ENCODE assay signal across 21 mouse cellular contexts in genomic region chr6:36782481-36782880, GRCm38 (mm10). TPM values are rescaled to one million over a fixed set of nuclear protein-coding genes. Genes with fewer than 3 reads are reported as not detected.
A peak's percentile ranks its signal among the peaks of the same experiment; 100 is the strongest.
DNase-seq lines count a peak whose midpoint lies in the region; ATAC-seq and TF ChIP-seq lines count a peak whose summit lies in the region.
"Had no signal": no experiment of that assay in that cellular context is flagged by ENCODE, and none has a peak within 500 bp of the region (broad histone marks: within the 10 kb centered on the region; RNA-seq: fewer than 3 reads in every experiment).

No protein-coding gene starts in this region.

- peak overlapping the region; percentile 37; the same call in 1 of the 2 replicates for H3K27ac ChIP-seq in hindbrain, postnatal 0 days
- H3K27ac ChIP-seq in hindbrain, embryonic 11.5 days (ENCODE audit: low read depth, low read length) = no peak overlapping the region
- H3K27ac ChIP-seq in neural tube, embryonic 11.5 days (ENCODE audit: low read depth, low read length) = no peak overlapping the region
- H3K27ac ChIP-seq: embryonic facial prominence, embryonic 13.5 days; midbrain, embryonic 10.5 days had no signal

- intact Hi-C loops in left cerebral cortex, postnatal 36 days (cut with DNase I) = no loop called here

- no peak for ATAC-seq in hindbrain, postnatal 0 days
- ATAC-seq in hindbrain, embryonic 11.5 days (ENCODE audit: low FRiP score) = no peak
- ATAC-seq in neural tube, embryonic 11.5 days (ENCODE audit: insufficient read depth, low FRiP score, low TSS enrichment) = 0 out of 2 replicates have a peak, but pooled peaks have one; percentile 24
- ATAC-seq: CD4-positive, CD25-positive, alpha-beta regulatory T cell, adult 4 months; inflammation-experienced regulatory T-cells, adult 6 months had no signal

- no peak overlapping the region for H3K4me3 ChIP-seq in hindbrain, postnatal 0 days (ENCODE audit: low read length)
- no peak overlapping the region for H3K4me3 ChIP-seq in hindbrain, embryonic 11.5 days (ENCODE audit: low read depth, low read length)
- no peak overlapping the region for H3K4me3 ChIP-seq in neural tube, embryonic 11.5 days (ENCODE audit: low read depth, low read length)
- H3K4me3 ChIP-seq: embryonic facial prominence, embryonic 13.5 days; heart, embryonic 12.5 days; midbrain, embryonic 10.5 days had no signal

- H3K36me3 ChIP-seq in hindbrain, postnatal 0 days (ENCODE audit: insufficient read depth, low read length) = peaks cover 6% of the 10 kb centered on the region; the same call in 1 of the 2 replicates
- no peaks in the 10 kb centered on the region; the same call in 1 of the 2 replicates for H3K36me3 ChIP-seq in hindbrain, embryonic 11.5 days (ENCODE audit: control insufficient read depth, insufficient read depth, low read length)
- no peaks in the 10 kb centered on the region for H3K36me3 ChIP-seq in neural tube, embryonic 11.5 days (ENCODE audit: control insufficient read depth, insufficient read depth, low read length)
- H3K36me3 ChIP-seq: G1E had no signal

- H3K9me3 ChIP-seq in hindbrain, postnatal 0 days (ENCODE audit: low read length) = no peaks in the 10 kb centered on the region
- H3K9me3 ChIP-seq in hindbrain, embryonic 11.5 days (ENCODE audit: control insufficient read depth, low read length) = no peaks in the 10 kb centered on the region
- no peaks in the 10 kb centered on the region for H3K9me3 ChIP-seq in neural tube, embryonic 11.5 days (ENCODE audit: control insufficient read depth, low read length)
- H3K9me3 ChIP-seq: embryonic facial prominence, embryonic 13.5 days; G1E; heart, embryonic 12.5 days; midbrain, embryonic 10.5 days had no signal

- H3K9ac ChIP-seq in hindbrain, postnatal 0 days (replicated peaks; ENCODE audit: low read length) = no peak overlapping the region
- no peak overlapping the region for H3K9ac ChIP-seq in hindbrain, embryonic 11.5 days (ENCODE audit: low read depth, low read length)
- no peak overlapping the region for H3K9ac ChIP-seq in neural tube, embryonic 11.5 days (ENCODE audit: low read length)
- H3K9ac ChIP-seq: embryonic facial prominence, embryonic 13.5 days; heart, embryonic 12.5 days had no signal

- DNase-seq in adrenal gland, adult (ENCODE audit: inconsistent age in 2 of 2, low spot score in 1 of 2) = peak; percentile 48 to 75
- no peak for DNase-seq in adrenal gland, adult 18-20 months (ENCODE audit: low spot score in 2 of 2)
- DNase-seq in hindbrain, postnatal 0 days (ENCODE audit: low spot score) = no peak
- DNase-seq in hindbrain, embryonic 11.5 days (ENCODE audit: low spot score) = no peak
- DNase-seq in neural tube, embryonic 11.5 days (ENCODE audit: low spot score) = no peak
- no peak for DNase-seq in neural tube, embryonic 10.5 days (ENCODE audit: extremely low spot score, low spot score)
- DNase-seq in left cerebral cortex, adult 8-10 months (ENCODE audit: low spot score in 2 of 2) = no peak
- no peak for DNase-seq in left cerebral cortex, postnatal 36 days (ENCODE audit: low spot score in 2 of 2)
- DNase-seq: cerebellum, adult 9-10 months; heart, postnatal 4 days; kidney, adult 8-10 months; lung, adult 18-20 months; lung, postnatal 36 days; thymus, postnatal 14 days had no signal

- WGBS in hindbrain, postnatal 0 days = 35% methylated on average over 4 of the region's 4 CpGs
- WGBS in hindbrain, embryonic 11.5 days = 88% methylated on average over 4 of the region's 4 CpGs
- 54% methylated on average over 4 of the region's 4 CpGs for WGBS in neural tube, embryonic 11.5 days

- H3K27me3 ChIP-seq in hindbrain, postnatal 0 days (ENCODE audit: insufficient read depth, low read length) = no peaks in the 10 kb centered on the region
- H3K27me3 ChIP-seq in hindbrain, embryonic 11.5 days (ENCODE audit: control insufficient read depth, insufficient read depth, low read length) = peaks cover 13% of the 10 kb centered on the region
- no peaks in the 10 kb centered on the region for H3K27me3 ChIP-seq in neural tube, embryonic 11.5 days (ENCODE audit: control insufficient read depth, insufficient read depth, low read length)
- H3K27me3 ChIP-seq: embryonic facial prominence, embryonic 13.5 days; heart, embryonic 12.5 days had no signal

- TF ChIP-seq CTCF in hindbrain, postnatal 0 days (IDR thresholded peaks at IDR 0.05; ENCODE audit: low read depth) = no peak

- peaks cover 11% of the 10 kb centered on the region for H3K4me1 ChIP-seq in hindbrain, postnatal 0 days (ENCODE audit: insufficient read depth, low read length)
- peaks cover 5% of the 10 kb centered on the region; the same call in 1 of the 2 replicates for H3K4me1 ChIP-seq in hindbrain, embryonic 11.5 days (replicated peaks; ENCODE audit: control insufficient read depth, insufficient read depth, low read length)
- peaks cover 31% of the 10 kb centered on the region for H3K4me1 ChIP-seq in neural tube, embryonic 11.5 days (ENCODE audit: control insufficient read depth, insufficient read depth, low read length)

- H3K4me2 ChIP-seq in hindbrain, postnatal 0 days (ENCODE audit: low read depth, low read length) = no peak overlapping the region
- no peak overlapping the region for H3K4me2 ChIP-seq in hindbrain, embryonic 11.5 days (replicated peaks; ENCODE audit: low read depth, low read length)
- H3K4me2 ChIP-seq in neural tube, embryonic 11.5 days (ENCODE audit: low read depth) = no peak overlapping the region
- H3K4me2 ChIP-seq: embryonic facial prominence, embryonic 13.5 days; heart, embryonic 12.5 days had no signal

RNA-seq across cellular contexts. Expression of gene Ptn, which starts 27.5 kb away (rescaled TPM):
- total RNA-seq in adrenal gland, adult 18-20 months (2021) = 10 to 100 TPM; 53.9 to 85.9 TPM
- total RNA-seq in hindbrain, postnatal 0 days (2014; rRNA removed) = 396 and 403 TPM in 2 replicates
- polyA plus RNA-seq in hindbrain, postnatal 0 days (2015; fragmentation: Nextera tagmentation; extraction: Ambion mirVana) = 1,251 and 1,433 TPM in 2 replicates
- 385 and 413 TPM in 2 replicates for polyA plus RNA-seq in hindbrain, embryonic 11.5 days (2014; fragmentation: Nextera tagmentation; extraction: Ambion mirVana)
- 325 and 348 TPM in 2 replicates for polyA plus RNA-seq in neural tube, embryonic 11.5 days (2014; fragmentation: Nextera tagmentation; extraction: Ambion mirVana)
- 100 to 1,000 TPM; 297 to 351 (median 316) TPM for total RNA-seq in left cerebral cortex, adult 8-10 months (2022)
- 100 to 1,000 TPM; 406 to 414 TPM for total RNA-seq in left cerebral cortex, postnatal 36 days (2021)
- total RNA-seq: G1E; liver, adult 2 months had no signal
- polyA plus RNA-seq: CD4-positive, CD25-positive, alpha-beta regulatory T cell, adult 4 months; G1E; liver, adult 2 months had no signal

Comparison
In these comparisons a context has a peak if more than half of its experiments do, and no peak if none do; other contexts are left out.
1. DNase-seq: peak in adrenal gland, adult (2 of 2); none in adrenal gland, adult 18-20 months (0 of 2), hindbrain, postnatal 0 days (single experiment), hindbrain, embryonic 11.5 days (single experiment), neural tube, embryonic 11.5 days (single experiment), neural tube, embryonic 10.5 days (single experiment), left cerebral cortex, adult 8-10 months (0 of 2) and left cerebral cortex, postnatal 36 days (0 of 2).